Mouse (Mus musculus) layer of hippocampus, adult 11-12 months (tissue): ENCODE data around the gene Gm42417.

Experiments
- DNase-seq: peaks from one replicate; pipeline ENCODE4 v3.0.0; 2022; ENCODE audit warnings: low spot score

Gene Gm42417

DNA sequence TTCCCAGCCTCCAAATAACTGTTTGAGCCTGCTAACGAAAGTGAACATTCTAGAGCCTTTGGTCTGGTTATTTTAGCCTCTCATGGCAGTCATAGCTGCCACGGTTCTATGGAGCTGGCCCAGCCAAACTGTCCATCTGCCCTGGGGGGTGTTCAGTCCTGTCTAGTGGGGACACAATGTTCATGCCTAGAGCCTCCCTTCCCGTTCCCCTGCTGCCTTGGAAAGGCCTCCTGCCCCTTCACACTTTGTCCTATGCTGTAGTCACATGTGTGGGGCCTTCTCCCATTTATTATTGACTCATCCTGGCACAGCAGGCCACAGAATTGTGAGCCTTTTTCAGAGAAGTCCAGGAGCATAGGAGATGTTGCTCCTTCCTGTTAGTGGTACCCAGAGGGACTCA lies 21.0 kb downstream of the Gm42417 start:
- DNase-seq = no peak

DNA sequence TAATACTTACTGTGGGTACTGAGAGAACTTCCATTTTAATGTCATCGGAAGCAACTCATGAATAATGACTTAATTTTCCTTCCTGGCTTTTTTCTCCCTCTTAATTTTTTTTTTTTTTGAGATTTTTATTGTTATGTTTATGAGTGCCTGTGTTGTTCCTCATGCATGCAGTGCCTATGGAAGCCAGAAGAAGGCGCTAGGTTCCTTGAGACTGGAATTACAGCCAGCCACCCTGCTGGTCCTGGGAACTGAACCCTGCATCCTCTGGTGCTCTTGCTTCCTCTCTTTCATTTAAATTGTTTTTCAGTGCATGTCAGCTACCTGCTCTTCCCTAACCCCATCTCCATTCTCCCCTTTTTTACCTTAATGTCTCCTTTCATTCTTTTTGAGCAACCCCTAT lies 25.5 kb downstream of the Gm42417 start:
- no peak for DNase-seq

GRCm38 (mm10) chr1:36513310-36513709 lies 25.9 kb downstream of the Gm42417 start:
- no peak for DNase-seq

DNA sequence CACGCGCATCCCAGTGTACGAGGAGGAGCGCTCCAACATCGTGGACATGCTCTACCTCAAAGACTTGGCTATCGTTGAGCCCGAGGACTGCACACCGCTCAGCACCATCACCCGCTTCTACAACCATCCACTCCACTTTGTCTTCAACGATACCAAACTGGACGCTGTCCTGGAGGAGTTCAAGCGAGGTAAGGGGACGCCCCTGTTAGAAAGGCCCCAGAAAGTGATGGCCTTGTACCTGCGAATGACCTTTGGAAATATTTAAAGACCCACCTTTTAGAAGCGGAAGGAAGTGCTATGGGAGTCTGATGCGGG lies 26.3 kb downstream of the Gm42417 start:
- DNase-seq = no peak

- peak; percentile 43 for DNase-seq
Observed at GRCm38 (mm10) chr1:36512089-36512965, 26.9 kb downstream of the Gm42417 start.

GRCm38 (mm10) chr1:36511289-36512021 lies 27.8 kb downstream of the Gm42417 start, which contains the start of gene Cnnm3:
Gene Cnnm3, plus strand, starts transcription at chr1:36511867.
- peak; percentile 99 for DNase-seq

DNA sequence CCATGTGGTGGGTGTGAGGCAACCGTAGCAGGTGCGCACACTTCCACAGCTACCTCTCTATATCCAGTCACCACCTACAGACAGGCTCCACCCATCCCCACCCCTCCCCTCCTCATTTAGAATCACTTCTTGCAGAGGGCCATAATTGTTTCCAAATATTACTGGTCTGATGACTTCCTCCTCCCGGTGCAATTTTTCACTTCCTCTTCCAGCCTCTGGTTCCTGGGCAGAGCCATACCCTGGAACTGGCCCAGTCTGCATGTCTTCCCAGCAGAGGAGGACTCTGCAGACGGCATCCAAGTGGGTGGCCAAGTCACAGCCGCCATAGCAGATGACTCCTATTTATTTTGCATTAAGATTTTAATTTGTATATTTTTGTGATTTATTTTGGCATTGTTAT lies 31.0 kb downstream of the Gm42417 start:
- no peak for DNase-seq

- DNase-seq = peak; percentile 74
Observed at GRCm38 (mm10) chr1:36501261-36501660, 38.0 kb downstream of the Gm42417 start.

GRCm38 (mm10) chr1:36497312-36497711 lies 41.9 kb downstream of the Gm42417 start:
- no peak for DNase-seq

DNA sequence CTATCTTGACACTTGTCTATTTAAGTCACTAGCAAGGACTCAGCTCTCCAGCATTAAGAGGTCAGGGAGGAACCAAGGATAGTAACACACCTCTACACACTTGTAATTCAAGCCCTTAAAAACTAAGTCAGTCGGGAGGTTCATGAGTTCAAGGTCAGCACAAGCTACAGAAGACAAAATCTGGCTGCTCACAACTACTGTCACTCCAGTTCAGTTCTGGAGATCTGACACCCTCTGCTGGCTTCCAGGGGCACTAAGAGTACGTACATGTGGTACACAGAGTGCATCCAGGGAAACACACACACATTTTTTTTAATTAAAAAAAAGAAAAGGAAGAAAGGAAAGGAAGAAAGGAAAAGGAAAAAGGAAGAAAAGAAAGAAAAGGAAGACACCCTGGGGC lies 42.5 kb downstream of the Gm42417 start:
- no peak for DNase-seq

DNA sequence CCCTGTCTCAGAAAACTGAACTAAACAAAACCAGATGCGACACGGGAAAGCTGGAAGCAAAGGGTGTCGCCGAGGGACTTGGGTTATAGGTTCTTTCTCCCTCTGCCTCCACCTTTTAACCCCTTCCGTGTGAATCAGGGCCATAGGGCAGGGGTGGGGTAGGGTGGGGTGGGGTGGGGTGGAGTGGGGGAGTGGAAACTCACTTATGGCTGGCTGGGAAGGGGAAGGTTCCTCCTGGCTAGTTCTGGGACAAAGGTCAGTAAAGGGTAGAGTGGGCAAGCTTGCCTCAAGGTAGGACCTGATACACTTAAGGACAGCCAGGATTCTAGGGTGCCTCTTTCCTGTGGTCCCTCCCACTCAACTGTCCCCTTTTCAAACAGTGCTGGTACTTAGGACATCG lies 45.9 kb downstream of the Gm42417 start:
- no peak for DNase-seq

GRCm38 (mm10) chr1:36492416-36493139 lies 46.7 kb downstream of the Gm42417 start:
- DNase-seq = no peak

GRCm38 (mm10) chr1:36489661-36490060 lies 49.6 kb downstream of the Gm42417 start:
- DNase-seq = no peak

GRCm38 (mm10) chr1:36487111-36487510 lies 52.1 kb downstream of the Gm42417 start:
- DNase-seq = no peak

- no peak for DNase-seq
Observed at GRCm38 (mm10) chr1:36485080-36485479, 54.1 kb downstream of the Gm42417 start.

- DNase-seq = no peak
Observed at GRCm38 (mm10) chr1:36483825-36484224, 55.4 kb downstream of the Gm42417 start.
